21 mouse cellular contexts compared by ENCODE assay signal in the genomic region with DNA sequence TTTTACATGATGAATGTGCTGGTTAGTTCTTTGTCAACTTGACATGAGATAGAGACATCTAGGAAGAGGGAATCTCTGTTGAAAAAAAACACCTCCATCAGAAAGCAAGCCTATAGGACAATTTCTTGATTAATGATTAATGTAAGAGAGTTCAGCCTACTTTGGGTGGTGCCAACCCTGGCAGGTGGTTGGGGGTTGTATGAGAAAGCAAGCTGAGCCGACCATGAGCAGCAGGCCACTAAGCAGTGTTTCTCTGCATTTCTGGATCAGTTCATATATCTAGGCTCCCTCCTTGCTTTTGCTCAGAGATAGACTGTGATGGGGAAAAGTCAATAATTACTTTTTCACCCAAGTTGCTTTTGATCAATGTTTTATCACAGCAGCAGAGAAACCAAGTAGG. TPM values are rescaled to one million over a fixed set of nuclear protein-coding genes. Genes with fewer than 3 reads are reported as not detected.
DNase-seq lines count a peak whose midpoint lies in the region; ATAC-seq and TF ChIP-seq lines count a peak whose summit lies in the region.
"Had no signal": no experiment of that assay in that cellular context is flagged by ENCODE, and none has a peak within 500 bp of the region (broad histone marks: within the 10 kb centered on the region; RNA-seq: fewer than 3 reads in every experiment).

No protein-coding gene starts in this region.

- no peak overlapping the region for H3K4me3 ChIP-seq in kidney, embryonic 16.5 days (ENCODE audit: low read length)
- no peak overlapping the region for H3K4me3 ChIP-seq in CH12.LX (replicated peaks in 1 of 3; ENCODE audit: low read depth in 2 of 3, low read length in 2 of 3, poor library complexity in 1 of 3)
- no peak overlapping the region for H3K4me3 ChIP-seq in intestine, embryonic 16.5 days (ENCODE audit: low read length)
- no peak overlapping the region for H3K4me3 ChIP-seq in stomach, embryonic 16.5 days (replicated peaks; ENCODE audit: low read length)
- H3K4me3 ChIP-seq: embryonic facial prominence, embryonic 13.5 days; forebrain, embryonic 12.5 days; heart, embryonic 15.5 days had no signal

- H3K79me2 ChIP-seq in CH12.LX (replicated peaks; ENCODE audit: control insufficient read depth, extremely low read depth, insufficient read depth, poor library complexity, severe bottlenecking), result no peaks in the 10 kb centered on the region

- H3K36me3 ChIP-seq in kidney, embryonic 16.5 days (ENCODE audit: insufficient read depth, low read length), result no peaks in the 10 kb centered on the region
- H3K36me3 ChIP-seq in CH12.LX (replicated peaks in 1 of 2; ENCODE audit: control insufficient read depth in 1 of 2, insufficient read depth in 1 of 2, low read length in 1 of 2), result no peaks in the 10 kb centered on the region
- no peaks in the 10 kb centered on the region for H3K36me3 ChIP-seq in intestine, embryonic 16.5 days (ENCODE audit: control insufficient read depth, insufficient read depth, low read length)
- no peaks in the 10 kb centered on the region for H3K36me3 ChIP-seq in stomach, embryonic 16.5 days (ENCODE audit: control insufficient read depth, insufficient read depth, low read length)
- H3K36me3 ChIP-seq: embryonic facial prominence, embryonic 13.5 days; forebrain, embryonic 12.5 days; heart, embryonic 15.5 days had no signal

- TF ChIP-seq RAD21 in CH12.LX (IDR thresholded peaks at IDR 0.05; ENCODE audit: low read depth, low read length), result no peak

- H3K9ac ChIP-seq in kidney, embryonic 16.5 days (replicated peaks; ENCODE audit: low read length), result no peak overlapping the region
- H3K9ac ChIP-seq in CH12.LX (ENCODE audit: insufficient read depth, low read depth), result no peak overlapping the region; the same call in 1 of the 2 replicates
- no peak overlapping the region for H3K9ac ChIP-seq in intestine, embryonic 16.5 days (ENCODE audit: low read depth, low read length)
- no peak overlapping the region for H3K9ac ChIP-seq in stomach, embryonic 16.5 days (ENCODE audit: low read length)
- H3K9ac ChIP-seq: embryonic facial prominence, embryonic 13.5 days; forebrain, embryonic 12.5 days; heart, embryonic 15.5 days had no signal

- 47% methylated on average over 1 of the region's 1 CpGs for WGBS in kidney, embryonic 16.5 days
- 57% methylated on average over 1 of the region's 1 CpGs for WGBS in intestine, embryonic 16.5 days
- 54% methylated on average over 1 of the region's 1 CpGs for WGBS in stomach, embryonic 16.5 days

- TF ChIP-seq POLR2A in CH12.LX (IDR thresholded peaks at IDR 0.05; ENCODE audit: low read depth, low read length), result no peak

- H3K27me3 ChIP-seq in kidney, embryonic 16.5 days (ENCODE audit: insufficient read depth, low read length), result no peaks in the 10 kb centered on the region
- H3K27me3 ChIP-seq in CH12.LX (replicated peaks), result no peaks in the 10 kb centered on the region
- no peaks in the 10 kb centered on the region for H3K27me3 ChIP-seq in intestine, embryonic 16.5 days (replicated peaks; ENCODE audit: control insufficient read depth, insufficient read depth, low read length)
- H3K27me3 ChIP-seq in stomach, embryonic 16.5 days (ENCODE audit: control insufficient read depth, insufficient read depth, low read length), result no peaks in the 10 kb centered on the region
- H3K27me3 ChIP-seq: embryonic facial prominence, embryonic 13.5 days; forebrain, embryonic 12.5 days; heart, embryonic 15.5 days; Patski had no signal

- H3K27ac ChIP-seq in kidney, embryonic 16.5 days (ENCODE audit: low read length), result no peak overlapping the region; the same call in 1 of the 2 replicates
- peak overlapping the region; percentile 28; the same call in 1 of the 2 replicates for H3K27ac ChIP-seq in CH12.LX (ENCODE audit: insufficient read depth, low read depth)
- peak overlapping the region; percentile 54; the same call in 1 of the 2 replicates for H3K27ac ChIP-seq in intestine, embryonic 16.5 days (ENCODE audit: low read length)
- H3K27ac ChIP-seq in stomach, embryonic 16.5 days (ENCODE audit: low read length), result no peak overlapping the region
- H3K27ac ChIP-seq: embryonic facial prominence, embryonic 13.5 days; forebrain, embryonic 12.5 days; heart, embryonic 15.5 days had no signal

- no peaks in the 10 kb centered on the region for H3K4me1 ChIP-seq in kidney, embryonic 16.5 days (ENCODE audit: insufficient read depth, low read length)
- H3K4me1 ChIP-seq in CH12.LX (ENCODE audit: control insufficient read depth in 1 of 2, insufficient read depth in 2 of 2), result peaks cover 7 to 32% of the 10 kb centered on the region in 2 experiments; a peak in 3 of 4 replicates
- H3K4me1 ChIP-seq in intestine, embryonic 16.5 days (ENCODE audit: control insufficient read depth, insufficient read depth, low read length), result no peaks in the 10 kb centered on the region
- no peaks in the 10 kb centered on the region for H3K4me1 ChIP-seq in stomach, embryonic 16.5 days (ENCODE audit: control insufficient read depth, insufficient read depth, low read length)
- H3K4me1 ChIP-seq: embryonic facial prominence, embryonic 13.5 days; forebrain, embryonic 12.5 days; heart, embryonic 15.5 days had no signal

- no peak overlapping the region for H3K4me2 ChIP-seq in kidney, embryonic 16.5 days (replicated peaks; ENCODE audit: low read depth, low read length)
- no peak overlapping the region for H3K4me2 ChIP-seq in CH12.LX (ENCODE audit: insufficient read depth, low read depth, poor library complexity, severe bottlenecking)
- H3K4me2 ChIP-seq in intestine, embryonic 16.5 days (ENCODE audit: low read depth, low read length), result no peak overlapping the region
- no peak overlapping the region for H3K4me2 ChIP-seq in stomach, embryonic 16.5 days (ENCODE audit: low read depth, low read length)
- H3K4me2 ChIP-seq: embryonic facial prominence, embryonic 13.5 days; forebrain, embryonic 12.5 days; heart, embryonic 11.5 days; heart, embryonic 15.5 days had no signal

- TF ChIP-seq EP300 in CH12.LX (IDR thresholded peaks at IDR 0.05; ENCODE audit: low read length), result no peak

- H3K9me3 ChIP-seq in kidney, embryonic 16.5 days (ENCODE audit: low read length), result no peaks in the 10 kb centered on the region
- H3K9me3 ChIP-seq in CH12.LX (replicated peaks; ENCODE audit: low read length), result peaks cover 9% of the 10 kb centered on the region
- no peaks in the 10 kb centered on the region for H3K9me3 ChIP-seq in intestine, embryonic 16.5 days (ENCODE audit: control insufficient read depth, low read length)
- H3K9me3 ChIP-seq in stomach, embryonic 16.5 days (replicated peaks; ENCODE audit: control insufficient read depth, low read length), result no peaks in the 10 kb centered on the region
- H3K9me3 ChIP-seq: embryonic facial prominence, embryonic 13.5 days; forebrain, embryonic 12.5 days; heart, embryonic 15.5 days had no signal

- ATAC-seq in kidney, embryonic 16.5 days (ENCODE audit: low FRiP score, low TSS enrichment), result 0 out of 2 replicates have a peak, but pooled peaks have one; percentile 39
- peak; percentile 82 for ATAC-seq in intestine, embryonic 16.5 days
- ATAC-seq in stomach, embryonic 16.5 days (ENCODE audit: insufficient read depth, low FRiP score), result 0 out of 2 replicates have a peak, but pooled peaks have one; percentile 25
- ATAC-seq: activated CD4-positive, CD25-positive, alpha-beta regulatory T cell, adult 4 months; forebrain, embryonic 16.5 days; Patski had no signal

- in situ Hi-C loops in CH12.LX (cut with MboI; ENCODE audit: low pct_ligation_motif_present, low pct_unique_long_range_greater_than_20kb, low sequenced_read_pairs), result no loop called here

- TF ChIP-seq CTCF in CH12.LX (conservative IDR thresholded peaks at IDR 0.05 in 1 of 2, IDR thresholded peaks at IDR 0.05 in 1 of 2; ENCODE audit: low read depth in 2 of 2, low read length in 2 of 2), result no peak

- DNase-seq in kidney, postnatal 14 days, result no peak
- DNase-seq in CH12.LX (ENCODE audit: extremely low read depth), result no peak
- no peak for DNase-seq in thymus, postnatal 25 days
- DNase-seq in adrenal gland, postnatal 14 days, result no peak
- DNase-seq: adrenal gland, postnatal 25 days; cerebellum, adult 18-20 months; cerebellum, adult 9-11 months; cerebellum, postnatal 36 days; gastrocnemius, postnatal 10 days; heart, adult 18-20 months; heart, postnatal 14 days had no signal

- dilution Hi-C loops in CH12.LX (cut with MboI; ENCODE audit: extremely low pct_ligation_motif_present, extremely low pct_unique_long_range_greater_than_20kb, low sequenced_read_pairs), result no loop called here

TF ChIP-seq in CH12.LX, 34 proteins besides CTCF, POLR2A, EP300 and RAD21:
- no peak for TF ChIP-seq IRF4 (IDR thresholded peaks at IDR 0.05; ENCODE audit: low read depth, low read length)
- TF ChIP-seq MEF2A (IDR thresholded peaks at IDR 0.05; ENCODE audit: borderline replicate concordance, low read depth, low read length), result no peak
- no peak for TF ChIP-seq ZNF384 (IDR thresholded peaks at IDR 0.05; ENCODE audit: low read depth, low read length)
- no peak for TF ChIP-seq E2F4 (IDR thresholded peaks at IDR 0.05; ENCODE audit: insufficient replicate concordance, low read depth, low read length)
- no peak for TF ChIP-seq SMC3 (IDR thresholded peaks at IDR 0.05; ENCODE audit: low read depth, low read length)
- TF ChIP-seq GABPA (IDR thresholded peaks at IDR 0.05; ENCODE audit: insufficient replicate concordance, low read depth, low read length), result no peak
- TF ChIP-seq SIN3A (IDR thresholded peaks at IDR 0.05; ENCODE audit: low read length), result no peak
- TF ChIP-seq TBP (conservative IDR thresholded peaks at IDR 0.05; ENCODE audit: low read depth, low read length), result no peak
- TF ChIP-seq MAZ (IDR thresholded peaks at IDR 0.05; ENCODE audit: low read depth, low read length), result no peak
- TF ChIP-seq USF1 (IDR thresholded peaks at IDR 0.05; ENCODE audit: low read depth, low read length), result no peak
- TF ChIP-seq JUN (IDR thresholded peaks at IDR 0.05; ENCODE audit: insufficient read depth, low read depth, low read length), result no peak

RNA-seq across cellular contexts. Expression of a gene that starts 23.9 kb away (rescaled TPM):
- polyA plus RNA-seq in kidney, embryonic 16.5 days (2015; fragmentation: Nextera tagmentation; extraction: Ambion mirVana), result 0.90 and 0.91 TPM in 2 replicates
- total RNA-seq in CH12.LX (2012; rRNA removed) (50.7 and 53.4 TPM in 2 replicates), CH12.LX (2014; rRNA removed) (19.7 and 25.9 TPM in 2 replicates)
- 5.1 and 6.0 TPM in 2 replicates for polyA plus RNA-seq in CH12.LX (2012; ENCODE audit: insufficient read length, low read depth)
- polyA plus RNA-seq in intestine, embryonic 16.5 days (2015; fragmentation: Nextera tagmentation; extraction: Ambion mirVana), result 1.0 and 1.2 TPM in 2 replicates
- 0.72 and 0.81 TPM in 2 replicates for polyA plus RNA-seq in stomach, embryonic 16.5 days (2015; fragmentation: Nextera tagmentation; extraction: Ambion mirVana)
- 86.4 and 109 TPM in 2 replicates for total RNA-seq in adrenal gland, postnatal 14 days (2021)
- polyA plus RNA-seq: forebrain, embryonic 12.5 days; heart, embryonic 11.5 days had no signal

Comparison
In these comparisons a context has a peak if more than half of its experiments do, and no peak if none do; other contexts are left out.
1. ATAC-seq: peak in every context shown above with its lines; median percentile 82 in intestine, embryonic 16.5 days; 39 in kidney, embryonic 16.5 days; 25 in stomach, embryonic 16.5 days.
2. H3K27ac ChIP-seq: peak in CH12.LX (single experiment) and intestine, embryonic 16.5 days (single experiment); none in kidney, embryonic 16.5 days (single experiment) and stomach, embryonic 16.5 days (single experiment).